Mouse (Mus musculus) testis, adult 2 months (tissue): ENCODE measurements around the gene Klk8.

Source experiments
- CTCF ChIP-seq: fragments of 200-500 bp; IDR thresholded peaks from 2 replicates; pipeline ENCODE4 v1.5.1; 2012; ENCODE audit warnings: low read depth, mild to moderate bottlenecking, inconsistent platforms, low read length, moderate library complexity; ENCODE audit not compliant: control insufficient read depth, insufficient read depth, insufficient replicate concordance
- POLR2A ChIP-seq: fragments of 200-500 bp; IDR thresholded peaks from 2 replicates; pipeline ENCODE4 v1.6.1; 2012; ENCODE audit warnings: low read depth, mild to moderate bottlenecking, inconsistent platforms, low read length, moderate library complexity; ENCODE audit not compliant: control insufficient read depth

- TF ChIP-seq POLR2A (no peak), CTCF (no peak)
Measured at GRCm38 (mm10) chr7:43771916-43772315, 25.5 kb upstream of the Klk8 start.
